ENCODE assay signal across 19 mouse cellular contexts in genomic region chr5:144184350-144185045, GRCm38 (mm10). TPM values are rescaled to one million over a fixed set of nuclear protein-coding genes. Genes with fewer than 3 reads are reported as not detected.
DNase-seq lines count a peak whose midpoint lies in the region; ATAC-seq and TF ChIP-seq lines count a peak whose summit lies in the region.
"Had no signal": no experiment of that assay in that cellular context is flagged by ENCODE, and none has a peak within 500 bp of the region (broad histone marks: within the 10 kb centered on the region; RNA-seq: fewer than 3 reads in every experiment).

No protein-coding gene starts in this region.

- DNase-seq in cerebellum, adult 9-11 months = peak; percentile 56
- no peak for DNase-seq in cerebellum, adult 8-10 months
- DNase-seq in kidney, postnatal 0 days (ENCODE audit: low spot score) = peak; percentile 5
- DNase-seq in kidney, adult 11 months = no peak
- DNase-seq in splenic B cell, adult 2 months (ENCODE audit: low read depth, low spot score) = peak; percentile 31
- DNase-seq in retina, embryonic 14.5 days (ENCODE audit: low spot score) = no peak
- no peak for DNase-seq in midbrain, embryonic 14.5 days
- DNase-seq: adrenal gland, postnatal 14 days; heart, postnatal 4 days; kidney, postnatal 14 days; thymus, postnatal 4 days had no signal

- no peaks in the 10 kb centered on the region for H3K9me3 ChIP-seq in kidney, postnatal 0 days (replicated peaks; ENCODE audit: low read length)
- no peaks in the 10 kb centered on the region for H3K9me3 ChIP-seq in E14TG2a.4 (ENCODE audit: low read length)
- no peaks in the 10 kb centered on the region for H3K9me3 ChIP-seq in midbrain, embryonic 14.5 days (ENCODE audit: control insufficient read depth, low read length)
- H3K9me3 ChIP-seq: embryonic facial prominence, embryonic 10.5 days; liver, embryonic 15.5 days; midbrain, embryonic 12.5 days had no signal

- H3K4me1 ChIP-seq in kidney, postnatal 0 days (replicated peaks; ENCODE audit: insufficient read depth, low read length) = no peaks in the 10 kb centered on the region
- H3K4me1 ChIP-seq in E14TG2a.4 (replicated peaks; ENCODE audit: low read depth, low read length) = peaks cover 80% of the 10 kb centered on the region
- H3K4me1 ChIP-seq in midbrain, embryonic 14.5 days (ENCODE audit: control insufficient read depth, insufficient read depth, low read length) = no peaks in the 10 kb centered on the region
- H3K4me1 ChIP-seq: midbrain, embryonic 12.5 days had no signal

- H3K9ac ChIP-seq in kidney, postnatal 0 days (ENCODE audit: low read depth, low read length) = no peak overlapping the region
- H3K9ac ChIP-seq in midbrain, embryonic 14.5 days (replicated peaks; ENCODE audit: low read length) = no peak overlapping the region
- H3K9ac ChIP-seq: liver, embryonic 15.5 days; midbrain, embryonic 12.5 days had no signal

- H3K4me2 ChIP-seq in kidney, postnatal 0 days (ENCODE audit: low read length) = no peak overlapping the region
- H3K4me2 ChIP-seq in midbrain, embryonic 14.5 days (ENCODE audit: low read length) = no peak overlapping the region
- H3K4me2 ChIP-seq: liver, embryonic 15.5 days; midbrain, embryonic 12.5 days had no signal

- H3K4me3 ChIP-seq in kidney, postnatal 0 days (replicated peaks; ENCODE audit: low read depth, low read length) = no peak overlapping the region
- H3K4me3 ChIP-seq in E14TG2a.4 (replicated peaks; ENCODE audit: low read length) = peak overlapping the region; percentile 41
- H3K4me3 ChIP-seq in midbrain, embryonic 14.5 days (replicated peaks; ENCODE audit: low read depth, low read length) = no peak overlapping the region
- H3K4me3 ChIP-seq: embryonic facial prominence, embryonic 10.5 days; erythroblast, embryonic 14.5 days; liver, embryonic 15.5 days; midbrain, embryonic 12.5 days had no signal

- peak overlapping the region; percentile 31; the same call in 1 of the 2 replicates for H3K27ac ChIP-seq in kidney, postnatal 0 days
- H3K27ac ChIP-seq in midbrain, embryonic 14.5 days (replicated peaks; ENCODE audit: low read depth, low read length) = no peak overlapping the region
- H3K27ac ChIP-seq: embryonic facial prominence, embryonic 10.5 days; liver, embryonic 15.5 days; macrophage; midbrain, embryonic 12.5 days had no signal

- no peaks in the 10 kb centered on the region for H3K27me3 ChIP-seq in kidney, postnatal 0 days (ENCODE audit: insufficient read depth, low read length)
- no peaks in the 10 kb centered on the region for H3K27me3 ChIP-seq in E14TG2a.4 (ENCODE audit: insufficient read depth, low read length)
- H3K27me3 ChIP-seq in splenic B cell, adult 2 months (ENCODE audit: control insufficient read depth, insufficient read depth, low read length, poor library complexity, severe bottlenecking) = no peaks in the 10 kb centered on the region
- no peaks in the 10 kb centered on the region for H3K27me3 ChIP-seq in midbrain, embryonic 14.5 days (ENCODE audit: control insufficient read depth, insufficient read depth, low read length)
- H3K27me3 ChIP-seq: liver, embryonic 15.5 days; midbrain, embryonic 12.5 days had no signal

- 78% methylated on average over 21 of the region's 21 CpGs for WGBS in kidney, postnatal 0 days
- 95% methylated on average over 21 of the region's 21 CpGs for WGBS in midbrain, embryonic 14.5 days

- peaks cover 18% of the 10 kb centered on the region; the same call in 1 of the 2 replicates for H3K36me3 ChIP-seq in kidney, postnatal 0 days (ENCODE audit: insufficient read depth, low read length)
- peaks cover 71% of the 10 kb centered on the region for H3K36me3 ChIP-seq in E14TG2a.4 (ENCODE audit: insufficient read depth, low read length)
- no peaks in the 10 kb centered on the region; the same call in 1 of the 2 replicates for H3K36me3 ChIP-seq in splenic B cell, adult 2 months (ENCODE audit: control insufficient read depth, insufficient read depth, low read length, poor library complexity, severe bottlenecking)
- peaks cover 33% of the 10 kb centered on the region for H3K36me3 ChIP-seq in midbrain, embryonic 14.5 days (ENCODE audit: control insufficient read depth, insufficient read depth, low read length)

- peak; percentile 53; the same call in 1 of the 2 replicates for ATAC-seq in kidney, postnatal 0 days (replicated peaks; ENCODE audit: low FRiP score, low read depth)
- ATAC-seq in midbrain, embryonic 14.5 days (ENCODE audit: low FRiP score, low TSS enrichment) = no peak
- ATAC-seq: activated CD4-positive, CD25-positive, alpha-beta regulatory T cell, adult 4 months; forebrain, embryonic 16.5 days had no signal

- no peak for TF ChIP-seq CTCF in kidney, postnatal 0 days (IDR thresholded peaks at IDR 0.05; ENCODE audit: low read depth)
- no peak for TF ChIP-seq CTCF in E14TG2a.4 (conservative IDR thresholded peaks at IDR 0.05; ENCODE audit: low read length)

RNA-seq across cellular contexts. Expression of gene Bhlha15, which starts 5.6 kb away (rescaled TPM):
- 0.54 and 0.60 TPM in 2 replicates for polyA plus RNA-seq in kidney, postnatal 0 days (2015; fragmentation: Nextera tagmentation; extraction: Ambion mirVana)
- 0.08 TPM in 1 of 2 replicates, not detected in the other for polyA plus RNA-seq in midbrain, embryonic 14.5 days (2014; fragmentation: Nextera tagmentation; extraction: Ambion mirVana)
- polyA plus RNA-seq: erythroblast, embryonic 14.5 days; macrophage; midbrain, embryonic 12.5 days had no signal

RNA-seq across cellular contexts. Expression of gene Tecpr1, which starts 38.9 kb away (rescaled TPM):
- polyA plus RNA-seq in kidney, postnatal 0 days (2015; fragmentation: Nextera tagmentation; extraction: Ambion mirVana) = 15.3 and 17.4 TPM in 2 replicates
- polyA plus RNA-seq in midbrain, embryonic 14.5 days (2014; fragmentation: Nextera tagmentation; extraction: Ambion mirVana) = 35.3 and 36.8 TPM in 2 replicates

RNA-seq across cellular contexts. Expression of gene Bri3, which starts 59.7 kb away (rescaled TPM):
- 205 and 224 TPM in 2 replicates for polyA plus RNA-seq in kidney, postnatal 0 days (2015; fragmentation: Nextera tagmentation; extraction: Ambion mirVana)
- polyA plus RNA-seq in midbrain, embryonic 14.5 days (2014; fragmentation: Nextera tagmentation; extraction: Ambion mirVana) = 125 and 144 TPM in 2 replicates

Comparison
In these comparisons a context has a peak if more than half of its experiments do, and no peak if none do; other contexts are left out.
1. DNase-seq: peak in cerebellum, adult 9-11 months (single experiment), kidney, postnatal 0 days (single experiment) and splenic B cell, adult 2 months (single experiment); none in cerebellum, adult 8-10 months (single experiment), kidney, adult 11 months (single experiment), retina, embryonic 14.5 days (single experiment) and midbrain, embryonic 14.5 days (single experiment).